Mouse (Mus musculus) testis, adult 2 months (tissue): ENCODE data around the gene Psmd11.

Experiments
- CTCF ChIP-seq: fragments of 200-500 bp; IDR thresholded peaks from 2 replicates; pipeline ENCODE4 v1.5.1; 2012; ENCODE audit warnings: low read depth, mild to moderate bottlenecking, inconsistent platforms, low read length, moderate library complexity; ENCODE audit not compliant: control insufficient read depth, insufficient read depth, insufficient replicate concordance
- POLR2A ChIP-seq: fragments of 200-500 bp; IDR thresholded peaks from 2 replicates; pipeline ENCODE4 v1.6.1; 2012; ENCODE audit warnings: low read depth, mild to moderate bottlenecking, inconsistent platforms, low read length, moderate library complexity; ENCODE audit not compliant: control insufficient read depth

DNA sequence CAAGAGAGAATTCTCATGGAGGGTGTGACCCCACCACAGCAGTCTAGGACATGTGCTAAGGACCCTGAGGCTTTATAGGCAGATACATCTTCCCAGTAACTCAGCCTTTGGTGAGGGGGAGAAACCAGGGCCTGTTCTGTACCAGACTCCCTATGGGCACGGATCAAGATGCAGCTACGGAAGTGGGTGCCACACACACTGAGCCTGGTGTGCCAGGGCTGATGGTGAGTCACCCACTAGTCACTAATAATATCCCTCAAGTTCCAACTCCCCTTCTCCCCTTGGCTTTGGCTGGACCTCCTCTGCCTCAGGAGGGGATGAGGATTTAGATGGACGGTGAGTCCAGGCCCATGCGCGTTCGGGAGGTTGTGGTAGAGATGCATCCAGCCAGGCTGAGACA, 67.6 kb downstream of the Psmd11 start:
- no peak for TF ChIP-seq CTCF
- no peak for TF ChIP-seq POLR2A
